Mouse (Mus musculus) G1E (cell line): ENCODE results near the gene Gnat1.

Experiments used
- CTCF ChIP-seq: IDR thresholded peaks from 2 replicates; pipeline ENCODE4 v1.5.1; 2012; ENCODE audit warnings: low read depth, low read length, inconsistent platforms, mixed read lengths
- GATA1 ChIP-seq: IDR thresholded peaks from 2 replicates; pipeline ENCODE4 v1.6.1; 2012; ENCODE audit warnings: borderline replicate concordance, low read length, inconsistent platforms, mixed read lengths
- GATA2 ChIP-seq: IDR thresholded peaks from 2 replicates; pipeline ENCODE4 v1.6.1; 2012; ENCODE audit warnings: low read depth, low read length, inconsistent platforms, borderline replicate concordance
- POLR2AphosphoS5 ChIP-seq: IDR thresholded peaks from 2 replicates; pipeline ENCODE4 v1.6.1; 2012; ENCODE audit warnings: low read depth, low read length, inconsistent platforms; ENCODE audit not compliant: insufficient replicate concordance
- TAL1 ChIP-seq: conservative IDR thresholded peaks from 2 replicates; pipeline ENCODE4 v1.6.1; 2012; ENCODE audit warnings: low read depth, low read length, inconsistent platforms, mixed read lengths

DNA sequence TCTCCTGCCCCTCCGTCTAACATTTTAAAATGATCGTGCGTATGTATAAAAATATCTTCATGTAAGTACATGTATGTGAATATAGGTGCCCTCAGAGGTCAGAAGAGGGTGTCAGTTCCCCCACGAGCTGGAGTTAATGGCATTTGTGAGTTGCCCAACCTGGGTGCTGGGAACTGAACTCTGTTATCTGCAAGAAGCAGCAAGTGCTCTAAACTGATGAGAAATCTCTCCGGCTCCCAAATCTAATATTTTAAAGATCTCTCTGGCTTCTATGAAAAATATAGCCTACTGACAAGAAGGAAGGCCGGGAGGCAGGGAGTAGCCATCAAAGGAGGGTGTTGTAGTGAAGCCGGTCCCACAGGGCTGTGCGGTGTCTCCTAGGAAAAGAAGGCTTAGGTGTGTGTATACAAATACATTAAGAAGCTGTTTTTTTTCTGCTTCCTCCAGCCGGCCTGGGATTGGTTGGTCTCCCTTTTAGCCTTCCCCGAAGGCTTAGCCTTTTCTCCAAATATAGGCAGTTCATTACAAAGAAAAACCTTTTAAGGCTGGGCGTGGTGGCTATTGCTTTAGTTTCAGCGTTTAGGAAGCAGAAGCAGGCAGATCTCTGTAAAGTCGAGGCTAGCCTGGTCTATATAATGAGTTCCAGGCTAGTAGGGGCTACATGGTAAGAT is 35.8 kb downstream of the Gnat1 start:
- TF ChIP-seq CTCF (no peak), GATA1 (no peak), TAL1 (no peak), GATA2 (no peak), POLR2AphosphoS5 (no peak)
